Mouse (Mus musculus) layer of hippocampus, adult 18-20 months (tissue): ENCODE data around the gene Rpl36. TPM values are rescaled to one million over a fixed set of nuclear protein-coding genes. Genes with fewer than 3 reads are reported as not detected.
A peak's percentile ranks its signal among the peaks of the same experiment; 100 is the strongest.

Experiments
- DNase-seq, 2 experiments: peaks; one replicate each; pipeline ENCODE4 v3.0.0; 2022; ENCODE audit warnings: low spot score in 2 of 2
- long read RNA-seq: library from polyadenylated mRNA; stranded (forward); transcript quantifications from one replicate; pipeline ENCODE4 v2.0.0, GENCODE M21; 2021
- total RNA-seq, 2 experiments: library from RNA; stranded (reverse); gene quantifications; 2 replicates each; pipeline ENCODE4 v1.2.3; 2021

Gene Rpl36
- 100 to 1,000 TPM; 414 to 418 TPM for total RNA-seq
- long read RNA-seq, transcript Rpl36-201 (4 exons, 383 nt) = major isoform, 31 of 50 reads
- long read RNA-seq, partial matches to known transcripts = 18 of 50 reads
- long read RNA-seq, other reads (novel, unspliced or antisense) = 1 of 50 reads

GRCm38 (mm10) chr17:56613236-56613844 lies at the start of gene Rpl36:
Rpl36 (plus strand) TSS chr17:56613416.
- DNase-seq = peak; percentile 95 to 99

GRCm38 (mm10) chr17:56566293-56566692 lies 46.9 kb upstream of the Rpl36 start:
- no peak for DNase-seq

DNA sequence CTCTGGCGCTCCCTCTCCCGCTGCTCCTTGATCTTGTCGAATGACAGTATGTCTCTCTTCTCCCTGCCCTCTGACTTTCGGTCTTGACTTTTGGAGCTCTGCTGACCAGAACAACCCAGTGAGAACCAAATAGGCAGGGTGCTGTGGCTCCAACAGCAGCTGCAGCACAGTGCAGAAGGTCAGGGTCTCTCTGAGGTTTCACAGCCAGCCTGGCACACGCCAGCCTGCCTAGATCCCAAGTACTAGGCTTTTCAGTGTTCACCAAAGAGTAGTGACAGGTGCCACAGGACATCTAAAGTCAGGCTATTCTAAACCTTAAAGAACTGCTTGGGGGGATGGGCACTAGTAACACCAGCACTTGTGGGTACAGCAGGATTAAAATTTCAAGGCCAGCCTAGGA lies 46.3 kb upstream of the Rpl36 start:
- no peak for DNase-seq

DNA sequence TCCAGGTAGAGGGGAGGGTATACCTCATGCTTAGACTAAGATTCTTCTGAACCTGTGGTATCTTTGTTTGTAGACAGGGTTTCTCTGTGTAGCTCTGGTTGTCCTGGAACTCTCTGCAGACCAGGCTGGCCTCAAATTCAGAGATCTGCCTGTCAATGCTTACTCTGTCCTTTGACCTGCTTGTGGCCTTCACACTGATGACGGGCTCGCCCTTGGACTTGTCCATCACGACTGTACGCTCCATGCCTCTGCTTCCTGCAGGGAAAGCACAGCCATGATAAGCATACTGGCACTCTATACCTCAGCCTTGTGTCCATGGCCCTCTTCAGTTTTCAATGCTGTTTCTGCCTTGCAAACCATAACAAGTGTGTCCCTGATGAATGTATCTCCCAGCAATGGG lies 45.8 kb upstream of the Rpl36 start:
- DNase-seq = no peak

DNA sequence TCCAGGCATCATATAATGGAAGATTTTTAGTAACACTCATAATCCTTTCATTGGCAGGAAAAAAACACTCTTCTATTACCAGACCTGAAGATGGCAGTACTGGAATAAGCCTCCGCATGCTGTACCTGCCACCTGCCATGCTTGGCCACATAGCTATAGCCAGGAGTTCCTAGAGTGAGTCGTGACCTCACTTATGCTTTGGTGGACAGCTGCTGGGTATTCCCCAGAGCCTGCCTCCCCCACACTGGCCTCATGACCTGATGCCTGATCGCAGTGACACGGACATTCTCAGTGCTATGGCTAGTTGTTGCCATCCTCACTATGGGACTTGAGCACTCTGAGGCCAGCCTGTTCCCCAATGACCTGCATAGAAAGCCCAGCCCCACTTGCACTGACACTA lies 42.9 kb upstream of the Rpl36 start:
- no peak for DNase-seq

DNA sequence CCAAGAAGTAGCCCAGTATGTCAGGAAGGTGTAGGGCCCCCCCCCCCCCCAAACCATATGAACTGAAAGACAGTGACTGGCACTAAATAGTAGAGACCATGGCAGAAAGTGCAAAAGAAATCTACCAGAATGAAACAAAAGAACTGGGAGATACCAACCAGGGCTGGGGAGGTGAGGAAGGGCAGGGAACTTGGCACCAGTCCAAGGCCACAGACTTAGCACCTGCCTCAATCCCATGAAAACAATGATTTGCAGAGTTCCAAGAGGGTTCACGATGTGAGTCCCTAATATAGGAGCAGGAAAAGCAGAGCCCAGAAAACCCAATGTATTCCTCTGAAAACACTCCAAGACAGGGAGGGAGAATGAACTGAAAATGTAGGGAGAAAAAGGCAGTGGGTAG lies 41.1 kb upstream of the Rpl36 start:
- DNase-seq = no peak

GRCm38 (mm10) chr17:56572939-56573338 lies 40.3 kb upstream of the Rpl36 start:
- DNase-seq = no peak

DNA sequence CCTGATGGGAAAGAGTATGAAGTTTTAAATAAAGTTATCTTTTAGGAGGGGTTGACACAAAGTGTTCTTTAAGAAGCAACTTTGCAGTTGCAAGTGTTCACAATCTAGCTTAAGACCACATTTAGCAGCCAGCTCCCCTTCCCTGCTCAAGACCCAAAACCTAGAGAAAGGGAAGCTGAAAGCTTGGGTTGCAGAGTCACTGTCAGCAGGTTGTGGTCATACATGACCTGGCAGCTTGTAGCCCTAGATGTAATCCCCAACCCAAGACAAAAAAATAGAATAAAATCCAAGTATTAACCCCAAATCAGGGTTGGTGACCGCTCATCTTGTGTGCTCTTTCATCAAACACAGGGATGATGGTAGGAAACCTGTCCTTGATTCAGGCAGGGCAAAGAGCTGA lies 30.1 kb upstream of the Rpl36 start:
- DNase-seq = no peak

GRCm38 (mm10) chr17:56583611-56584256 lies 29.5 kb upstream of the Rpl36 start:
- DNase-seq = no peak

DNA sequence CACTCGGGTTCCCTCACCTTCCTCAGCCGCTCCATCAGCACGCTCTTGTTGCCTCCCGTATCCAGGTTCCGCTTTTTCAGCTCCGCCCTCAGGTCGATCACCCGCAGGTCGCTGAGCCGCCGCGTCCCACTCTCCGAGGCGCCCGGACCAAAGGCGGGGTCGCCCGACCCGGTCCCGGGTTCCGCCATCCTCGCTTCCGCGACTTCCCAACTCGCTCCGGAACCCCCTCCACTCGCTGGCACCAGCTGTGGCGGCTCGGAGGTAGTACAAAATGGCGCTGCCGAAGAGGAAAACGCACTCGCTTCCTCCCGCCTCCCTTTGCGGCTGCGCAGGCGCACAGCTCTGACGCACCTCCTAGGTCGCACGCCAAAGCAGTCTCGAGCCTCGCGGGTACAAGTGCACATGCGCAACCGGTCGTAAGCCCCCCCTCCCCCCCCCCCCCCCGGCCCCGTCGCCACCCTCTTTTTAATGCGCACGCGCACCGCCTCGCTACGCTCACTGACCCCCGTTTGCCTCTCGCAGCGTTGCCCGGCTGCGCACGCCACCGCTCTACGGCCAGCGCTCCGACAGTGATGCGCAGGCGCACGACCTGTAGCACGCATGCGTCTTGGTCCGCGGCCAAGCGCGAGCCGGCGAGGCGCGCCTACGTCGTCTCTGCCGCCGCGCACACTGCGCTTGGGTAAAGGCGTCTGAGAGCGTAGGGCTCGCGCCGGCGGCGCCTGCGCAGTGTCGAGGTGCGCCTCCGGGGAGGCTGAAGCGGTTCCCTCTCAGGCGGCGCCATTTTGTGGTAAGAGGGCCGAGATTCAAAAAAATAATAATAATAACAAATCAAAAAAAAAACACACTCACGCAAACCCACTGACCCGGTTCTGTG lies 28.7 kb upstream of the Rpl36 start, which contains the start of the genes Safb2 and Safb:
Gene Safb2 (minus strand): TSS at position 329 of the 874 bp plus-strand sequence.
Gene Safb (plus strand): TSS at position 569 of the 874 bp plus-strand sequence.
- peak; percentile 99 to 100 for DNase-seq

DNA sequence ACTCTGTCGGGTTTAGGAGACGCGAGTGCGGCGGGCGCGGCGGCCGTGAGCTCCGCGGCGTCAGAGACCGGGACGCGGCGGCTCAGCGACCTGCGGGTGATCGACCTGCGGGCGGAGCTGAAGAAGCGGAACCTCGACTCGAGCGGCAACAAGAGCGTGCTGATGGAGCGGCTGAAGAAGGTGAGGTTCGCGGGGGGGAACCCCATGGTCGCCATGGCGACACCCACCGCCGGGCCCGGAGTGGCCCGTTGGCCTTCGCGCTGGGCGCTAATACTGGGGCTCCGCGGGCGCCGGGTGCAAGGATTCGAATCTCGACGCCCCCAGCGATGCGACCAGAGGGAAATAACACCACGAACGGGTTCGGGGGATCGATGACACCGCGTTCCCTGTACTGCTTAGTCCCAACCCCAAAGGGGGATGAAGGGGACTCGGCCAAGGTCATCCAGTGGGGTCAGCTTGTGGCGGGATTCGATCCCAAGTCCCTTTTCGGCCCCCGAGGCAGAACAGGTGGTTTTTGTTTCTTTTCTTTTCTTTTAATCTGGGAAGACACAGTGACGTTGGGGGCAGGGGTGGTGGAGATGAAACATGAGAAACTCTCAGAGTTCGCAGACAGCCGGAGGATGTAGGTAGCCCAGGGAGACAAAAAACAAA lies 27.9 kb upstream of the Rpl36 start:
- DNase-seq = no peak

DNA sequence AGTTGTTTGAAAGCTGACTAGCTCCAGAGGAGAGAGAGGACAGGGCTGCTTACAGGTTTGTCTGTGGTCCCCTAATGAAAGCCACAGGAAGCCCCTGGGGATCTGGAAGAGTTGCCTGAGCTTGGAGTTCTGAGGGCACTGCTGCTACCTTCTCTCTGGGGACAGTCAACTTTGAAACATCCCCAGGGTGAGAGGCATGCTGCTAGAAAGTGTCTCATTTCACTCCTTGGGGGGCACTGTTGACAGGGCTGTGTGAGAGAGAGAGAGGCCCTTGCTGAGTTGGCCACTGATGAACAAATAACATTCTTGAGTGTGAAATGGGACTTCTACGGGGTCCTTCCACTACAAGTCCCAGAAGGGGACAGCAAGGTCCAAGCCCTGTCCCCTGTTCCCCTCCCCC lies 25.4 kb upstream of the Rpl36 start:
- DNase-seq = no peak

DNA sequence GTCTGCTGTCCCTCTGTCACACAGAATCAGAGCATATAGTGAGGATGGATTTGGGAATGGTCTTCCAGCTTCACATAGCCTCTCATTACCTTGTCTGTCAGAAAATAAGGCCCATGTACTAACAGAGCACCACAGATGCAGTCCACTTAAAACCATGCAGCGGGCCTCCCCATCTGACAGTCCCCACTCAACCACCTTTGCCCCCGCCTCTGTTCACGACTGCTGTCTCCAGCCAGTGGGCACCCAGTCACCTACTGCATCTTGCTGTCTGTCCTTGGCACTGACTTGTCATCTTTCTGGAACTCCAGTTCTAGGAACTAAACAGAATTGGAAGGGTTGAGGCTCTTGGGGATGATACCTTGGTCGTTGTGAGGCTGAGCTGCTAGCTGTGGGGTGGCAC lies 24.3 kb upstream of the Rpl36 start:
- no peak for DNase-seq

DNA sequence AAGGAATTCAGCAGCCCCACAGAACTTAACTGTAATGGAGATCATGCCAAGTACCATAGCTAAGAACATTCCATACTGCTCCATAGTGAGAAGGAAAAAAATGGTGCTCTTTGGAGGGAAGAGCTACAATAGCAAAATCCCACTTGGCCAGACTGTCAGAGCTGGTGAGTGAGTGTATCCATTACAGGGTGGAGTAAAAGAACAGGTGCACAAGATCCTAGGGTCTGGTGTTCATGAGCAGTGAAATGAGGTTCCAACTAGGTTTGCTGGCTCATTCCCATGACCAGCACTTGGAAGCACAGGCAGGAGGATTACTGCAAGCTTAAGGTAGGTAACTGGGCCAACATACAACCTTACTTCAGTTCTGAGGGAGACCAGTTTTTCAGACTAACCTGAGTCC lies 20.7 kb upstream of the Rpl36 start:
- DNase-seq = no peak

DNA sequence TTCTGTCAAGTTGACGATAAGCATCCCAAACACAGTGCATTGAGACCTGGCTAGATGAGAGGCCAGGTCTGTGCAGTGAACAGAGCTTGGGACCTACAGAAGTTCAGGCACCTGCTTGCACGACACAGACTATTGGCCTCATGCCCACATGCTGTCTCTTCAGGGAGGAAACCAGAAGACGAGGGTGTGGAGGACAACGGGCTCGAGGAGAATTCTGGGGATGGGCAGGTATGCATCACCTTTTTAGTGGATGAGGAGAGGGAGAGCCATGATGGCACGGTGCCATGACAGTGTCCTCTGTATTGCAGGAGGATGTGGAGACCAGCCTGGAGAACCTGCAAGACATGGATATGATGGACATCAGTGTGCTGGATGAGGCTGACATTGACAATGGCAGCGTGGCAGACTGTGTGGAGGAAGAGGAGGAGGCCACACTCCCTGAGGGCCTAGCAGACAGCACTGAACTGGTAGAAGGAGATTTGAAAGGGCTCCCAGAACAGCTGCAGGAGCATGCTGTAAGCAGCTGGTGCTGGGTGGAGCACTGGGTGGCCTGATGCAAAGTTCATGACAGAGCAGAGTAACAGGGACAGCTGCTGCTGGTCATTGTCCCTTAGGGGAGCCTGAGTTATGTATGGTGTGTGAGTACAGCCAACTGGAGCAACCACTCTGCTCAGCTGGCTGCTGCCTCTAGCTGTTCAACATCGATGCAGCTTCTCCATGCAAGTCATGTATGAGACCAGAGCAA lies 19.5 kb upstream of the Rpl36 start:
- no peak for DNase-seq

DNA sequence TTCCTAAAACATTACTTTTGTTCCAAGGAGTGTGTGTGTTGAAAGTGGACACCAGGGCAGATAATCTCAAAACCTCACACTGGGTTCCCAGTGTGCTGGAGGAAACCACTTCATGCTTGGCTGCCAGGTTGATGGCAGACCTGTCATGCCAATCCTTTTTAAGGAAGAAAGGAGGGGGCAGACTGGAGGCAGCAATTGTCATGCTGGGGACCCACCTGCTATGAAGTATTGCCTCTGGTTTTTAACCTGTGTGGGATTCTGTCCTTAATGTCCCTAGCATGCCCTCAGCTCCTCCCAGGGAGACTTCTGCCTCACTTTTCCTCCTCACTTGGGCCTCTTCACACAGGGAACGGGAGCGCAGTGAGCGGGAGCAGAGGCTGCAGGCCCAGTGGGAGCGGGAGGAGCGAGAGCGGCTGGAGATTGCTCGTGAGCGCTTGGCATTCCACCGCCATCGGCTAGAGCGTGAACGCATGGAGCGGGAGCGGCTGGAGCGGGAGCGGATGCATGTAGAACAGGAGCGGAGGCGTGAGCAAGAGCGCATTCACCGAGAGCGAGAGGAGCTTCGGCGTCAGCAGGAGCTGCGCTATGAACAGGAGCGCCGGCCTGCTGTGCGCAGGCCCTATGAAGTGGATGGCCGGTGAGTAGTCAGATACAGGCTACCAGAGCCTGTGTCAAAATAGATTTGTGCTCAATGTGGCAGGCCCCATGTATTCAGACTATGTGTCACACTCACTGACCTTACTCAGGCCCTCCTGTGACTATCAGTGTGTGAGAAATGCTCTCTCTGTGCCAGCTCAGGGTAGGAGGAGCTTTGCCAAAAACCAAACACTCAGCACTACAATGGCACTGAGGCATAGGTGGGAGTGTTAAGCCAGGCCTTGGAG lies 9.8 kb upstream of the Rpl36 start:
- no peak for DNase-seq

- DNase-seq = no peak
Observed at GRCm38 (mm10) chr17:56604070-56604380, 9.2 kb upstream of the Rpl36 start.

DNA sequence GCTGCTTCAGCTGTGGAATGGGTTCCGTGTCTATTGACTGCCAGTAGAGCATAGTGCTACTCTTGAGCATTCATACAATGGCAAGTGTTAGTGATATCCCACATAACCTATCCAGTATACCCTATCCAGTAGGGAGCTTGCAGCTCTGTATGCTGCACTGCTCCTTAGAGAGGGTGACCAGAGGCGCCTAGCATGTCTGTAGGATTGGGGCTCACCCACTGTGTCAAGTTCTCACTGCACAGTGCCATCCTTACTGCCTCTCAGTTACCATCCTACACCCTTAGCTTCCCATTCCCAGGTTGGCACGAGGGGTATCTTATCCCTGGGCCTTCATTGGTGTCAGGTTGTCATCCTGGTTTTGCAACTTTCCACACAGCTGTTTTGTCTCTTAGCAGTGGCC lies 8.8 kb upstream of the Rpl36 start:
- DNase-seq = no peak

- no peak for DNase-seq
Observed at GRCm38 (mm10) chr17:56605431-56605830, 7.8 kb upstream of the Rpl36 start.
